Mouse (Mus musculus) c-Kit-positive CD71-positive TER-119-negative erythroid progenitor cells, embryonic 14.5 days (primary cell): ENCODE results near the gene Gm37419.

Source experiments
- DNase-seq: peaks from one replicate; pipeline ENCODE4 v3.0.0-alpha.2; 2013; ENCODE audit warnings: low read depth

The Gm37419 gene

GRCm38 (mm10) chr16:23997228-23997627 lies 8.9 kb downstream of the Gm37419 start:
- no peak for DNase-seq

- no peak for DNase-seq
Measured at GRCm38 (mm10) chr16:23997912-23998311, 9.6 kb downstream of the Gm37419 start.

GRCm38 (mm10) chr16:24005928-24006327 lies 17.6 kb downstream of the Gm37419 start:
- DNase-seq, result no peak

GRCm38 (mm10) chr16:24009891-24010290 lies 21.6 kb downstream of the Gm37419 start:
- DNase-seq, result no peak

- DNase-seq, result no peak
Measured at GRCm38 (mm10) chr16:24011306-24011705, 23.0 kb downstream of the Gm37419 start.

GRCm38 (mm10) chr16:24012066-24012465 lies 23.8 kb downstream of the Gm37419 start:
- DNase-seq, result no peak

GRCm38 (mm10) chr16:24014378-24014777 lies 26.1 kb downstream of the Gm37419 start:
- DNase-seq, result no peak

GRCm38 (mm10) chr16:24016273-24016672 lies 28.0 kb downstream of the Gm37419 start:
- DNase-seq, result no peak

GRCm38 (mm10) chr16:24016742-24017141 lies 28.5 kb downstream of the Gm37419 start:
- no peak for DNase-seq

- DNase-seq, result no peak
Measured at GRCm38 (mm10) chr16:24021722-24022121, 33.4 kb downstream of the Gm37419 start.

- DNase-seq, result no peak
Measured at GRCm38 (mm10) chr16:24022605-24023004, 34.3 kb downstream of the Gm37419 start.

- no peak for DNase-seq
Measured at GRCm38 (mm10) chr16:24025442-24025841, 37.2 kb downstream of the Gm37419 start.

- no peak for DNase-seq
Measured at GRCm38 (mm10) chr16:24029965-24030672, 41.8 kb downstream of the Gm37419 start.

GRCm38 (mm10) chr16:24033259-24033658 lies 45.0 kb downstream of the Gm37419 start:
- DNase-seq, result no peak

- no peak for DNase-seq
Measured at GRCm38 (mm10) chr16:24034450-24034849, 46.2 kb downstream of the Gm37419 start.

- no peak for DNase-seq
Measured at GRCm38 (mm10) chr16:24035767-24036166, 47.5 kb downstream of the Gm37419 start.

- DNase-seq, result no peak
Measured at GRCm38 (mm10) chr16:24036398-24036797, 48.1 kb downstream of the Gm37419 start.
